Mouse (Mus musculus) stomach, postnatal 0 days (tissue): ENCODE measurements around the gene Nup210l.

Source experiments
- CTCF ChIP-seq: IDR thresholded peaks from 2 replicates; pipeline ENCODE4 v1.5.1; 2016; ENCODE audit warnings: antibody characterized with exemption, low read depth, mild to moderate bottlenecking, moderate library complexity
- EP300 ChIP-seq: optimal IDR thresholded peaks from 2 replicates; pipeline ENCODE3; 2016; ENCODE audit warnings: antibody characterized with exemption

- no peak for TF ChIP-seq CTCF
- no peak for TF ChIP-seq EP300
Measured at GRCm38 (mm10) chr3:90064383-90064782, 39.5 kb upstream of the Nup210l start.
